Mouse (Mus musculus) stomach, embryonic 14.5 days (tissue): ENCODE measurements around the gene Gp5. TPM values are rescaled to one million over a fixed set of nuclear protein-coding genes. Genes with fewer than 3 reads are reported as not detected.

Experiments used
- ATAC-seq: fragments of 200-750 bp; cut with Nextera tagmentation; 2 replicates; pipeline ENCODE4 v1.8.0; 2017; ENCODE audit warnings: low read depth, moderate TSS enrichment; ENCODE audit not compliant: insufficient number of reproducible peaks, insufficient read depth, low FRiP score
- H3K27ac ChIP-seq: fragments of 300-500 bp; sonication (generic); 2 replicates; pipeline ENCODE4 v1.5.1; 2014; ENCODE audit warnings: mild to moderate bottlenecking, low read length, moderate library complexity, mixed read lengths
- H3K27me3 ChIP-seq: fragments of 300-500 bp; sonication (generic); 2 replicates; pipeline ENCODE4 v1.6.1; 2014; ENCODE audit warnings: low read length, control low read depth, mixed read lengths; ENCODE audit not compliant: control insufficient read depth, insufficient read depth
- H3K36me3 ChIP-seq: fragments of 300-500 bp; sonication (generic); 2 replicates; pipeline ENCODE4 v1.6.1; 2014; ENCODE audit warnings: mild to moderate bottlenecking, control low read depth, low read length, moderate library complexity, mixed read lengths; ENCODE audit not compliant: control insufficient read depth, insufficient read depth
- H3K4me1 ChIP-seq: fragments of 300-500 bp; sonication (generic); 2 replicates; pipeline ENCODE4 v1.6.1; 2014; ENCODE audit warnings: low read length, control low read depth, mixed read lengths; ENCODE audit not compliant: control insufficient read depth, insufficient read depth
- H3K4me2 ChIP-seq: fragments of 300-500 bp; sonication (generic); replicated peaks from 2 replicates; pipeline ENCODE4 v1.6.1; 2014; ENCODE audit warnings: low read depth, low read length, control low read depth
- H3K4me3 ChIP-seq: fragments of 300-500 bp; sonication (generic); 2 replicates; pipeline ENCODE4 v1.5.1; 2014; ENCODE audit warnings: low read depth, low read length, control low read depth
- H3K9ac ChIP-seq: fragments of 300-500 bp; sonication (generic); replicated peaks from 2 replicates; pipeline ENCODE4 v1.6.1; 2014; ENCODE audit warnings: low read depth, mild to moderate bottlenecking, control low read depth, low read length, moderate library complexity, mixed read lengths
- H3K9me3 ChIP-seq: fragments of 300-500 bp; sonication (generic); 2 replicates; pipeline ENCODE4 v1.6.1; 2016; ENCODE audit warnings: low read depth, low read length, control low read depth; ENCODE audit not compliant: control insufficient read depth
- WGBS: fragments of 180-500 bp; shearing (Covaris S2); extraction: QIAGEN DNeasy Blood & Tissue Kit; methylation state at CpG from one replicate; pipeline ENCODE4 v1.1.7; 2014; 5-methylcytosine and 5-hydroxymethylcytosine counted together
- polyA plus RNA-seq: library from polyadenylated mRNA; unstranded; fragments of >200 nt; fragmentation: Nextera tagmentation; extraction: Ambion mirVana; gene quantifications from 2 replicates; pipeline ENCODE4 v1.2.1, GENCODE M21; 2014

Gp5 gene
- polyA plus RNA-seq, 1 experiment from 2014 or later = 0.65 TPM

DNA sequence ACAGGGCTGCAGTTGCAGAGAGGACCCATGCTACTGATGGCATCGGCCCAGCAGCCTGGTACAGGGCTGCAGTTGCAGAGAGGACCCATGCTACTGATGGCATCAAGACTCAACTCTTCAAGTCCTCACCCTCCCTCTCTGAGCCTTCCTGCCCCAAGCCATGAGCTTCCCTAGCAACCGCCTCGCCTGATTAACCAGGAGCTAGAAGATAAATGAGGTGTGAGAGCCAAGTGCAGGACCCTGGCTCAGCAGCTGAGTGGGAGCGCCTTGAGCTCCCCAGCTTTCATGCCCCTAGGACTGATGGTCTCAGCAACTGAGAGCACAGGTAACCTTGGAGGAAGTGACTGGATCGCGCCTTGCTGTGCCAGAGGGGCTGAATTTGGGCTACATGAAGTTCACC is 20.1 kb downstream of the Gp5 start:
- no peak for ATAC-seq
- 67% methylated on average over 6 of the region's 6 CpGs for WGBS
- Histone ChIP-seq H3K4me1 (no peaks in the 10 kb centered on the region), H3K4me3 (no peak overlapping the region), H3K4me2 (no peak overlapping the region), H3K27me3 (no peaks in the 10 kb centered on the region), H3K36me3 (no peaks in the 10 kb centered on the region), H3K27ac (no peak overlapping the region), H3K9me3 (no peaks in the 10 kb centered on the region), H3K9ac (no peak overlapping the region)

DNA sequence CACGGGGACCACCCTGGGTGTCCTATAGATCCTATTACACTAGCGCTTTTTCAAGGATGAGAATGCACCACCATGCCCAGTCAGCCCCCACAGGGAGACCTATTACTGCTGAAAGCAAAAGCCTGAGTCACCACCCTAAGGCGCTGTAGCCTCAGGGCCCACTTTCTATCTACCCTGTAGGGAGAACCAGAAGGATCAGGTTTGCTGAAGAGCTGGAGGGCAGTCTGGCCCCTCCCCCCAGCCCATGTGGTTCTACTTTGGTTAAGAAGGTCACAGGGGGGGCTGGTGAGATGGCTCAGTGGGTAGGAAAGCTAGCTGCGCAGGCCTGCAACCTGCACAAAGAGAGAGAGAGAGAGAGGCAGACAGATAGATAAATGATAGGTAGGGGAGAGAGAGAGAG is 24.9 kb downstream of the Gp5 start:
- Histone ChIP-seq H3K27me3 (peaks cover 7% of the 10 kb centered on the region; the same call in 1 of the 2 replicates), H3K36me3 (no peaks in the 10 kb centered on the region), H3K27ac (no peak overlapping the region), H3K4me3 (no peak overlapping the region), H3K4me1 (peaks cover 9% of the 10 kb centered on the region; the same call in 1 of the 2 replicates), H3K9me3 (no peaks in the 10 kb centered on the region), H3K9ac (no peak overlapping the region), H3K4me2 (no peak overlapping the region)
- WGBS = 67% methylated on average over 4 of the region's 4 CpGs
- ATAC-seq = no peak

DNA sequence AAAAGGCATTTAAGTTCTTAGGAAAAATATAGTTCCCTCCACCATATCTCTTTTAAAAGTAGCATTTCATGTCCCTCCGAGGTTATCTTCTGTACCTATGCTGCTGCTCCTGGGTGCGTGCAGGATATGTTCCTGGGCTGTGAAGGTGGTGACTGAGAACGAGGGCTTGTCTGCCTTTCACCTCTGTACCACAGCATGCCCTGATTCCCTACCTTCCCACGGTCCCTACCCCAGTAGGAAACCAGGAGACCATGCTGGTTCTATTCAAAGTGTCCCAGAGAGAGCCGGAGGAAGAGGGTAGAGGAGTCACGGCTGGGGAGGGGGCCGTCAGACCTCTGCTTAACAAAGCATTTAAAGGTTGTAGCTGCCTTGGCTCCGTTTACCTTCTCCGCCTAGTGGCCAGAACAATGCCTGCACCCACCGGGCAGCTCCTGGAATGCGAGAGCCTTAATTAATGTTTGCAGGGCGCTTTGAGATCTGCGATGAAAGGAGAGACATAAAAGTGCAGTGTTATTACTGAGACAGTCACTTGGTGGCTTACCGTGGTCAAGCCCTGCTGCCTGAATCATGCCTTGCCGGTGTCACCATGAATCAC is 26.7 kb downstream of the Gp5 start:
- no peak for ATAC-seq
- Histone ChIP-seq H3K36me3 (no peaks in the 10 kb centered on the region), H3K4me1 (peaks cover 9% of the 10 kb centered on the region; the same call in 1 of the 2 replicates), H3K4me3 (0 out of 2 replicates have a peak overlapping the region, but pooled peaks have one; percentile 2), H3K9ac (no peak overlapping the region), H3K9me3 (no peaks in the 10 kb centered on the region), H3K4me2 (peak overlapping the region; percentile 51), H3K27me3 (peaks cover 7% of the 10 kb centered on the region; the same call in 1 of the 2 replicates), H3K27ac (no peak overlapping the region)
- WGBS = 2% methylated on average over 15 of the region's 15 CpGs

DNA sequence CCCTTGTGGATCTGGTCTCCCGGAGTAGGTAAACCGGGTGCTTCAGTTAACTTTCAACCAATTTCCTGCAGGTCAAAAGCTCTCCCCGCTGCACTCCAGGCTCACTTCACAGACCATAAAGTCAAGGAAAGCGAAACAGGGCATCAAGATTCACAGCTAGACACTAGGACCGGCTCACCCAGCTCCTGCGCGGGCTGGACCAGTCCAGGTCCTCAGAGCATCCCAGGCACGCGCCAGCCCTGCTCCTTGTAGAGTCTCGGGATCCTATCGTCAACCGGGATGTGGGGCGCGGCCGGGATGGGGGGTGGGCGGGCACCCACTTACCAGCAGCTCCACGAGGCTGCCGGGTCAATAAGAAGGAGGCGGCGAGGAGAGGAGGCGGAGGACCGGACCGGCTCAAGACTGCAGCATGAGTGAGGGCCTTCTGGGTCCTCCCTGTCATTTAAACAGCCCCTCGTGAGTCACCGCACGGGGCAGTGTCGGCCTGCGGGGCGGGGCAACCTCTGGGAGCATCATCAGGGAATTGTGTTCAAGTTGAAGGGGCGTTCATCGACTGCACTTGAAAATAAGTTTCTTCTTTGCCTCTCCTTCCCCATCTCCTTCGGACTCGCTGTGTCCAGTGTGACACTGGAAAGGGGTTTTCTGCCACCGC is 27.6 kb downstream of the Gp5 start, which contains the start of gene Lrrc15:
TSS of gene Lrrc15 (minus strand) at position 413 of the 652 bp plus-strand sequence.
- Histone ChIP-seq H3K4me3 (peak within 1 kb of the TSS; percentile 16; the same call in 1 of the 2 replicates), H3K9me3 (no peaks in the 10 kb centered on the region), H3K36me3 (no peaks in the 10 kb centered on the region), H3K9ac (no peak within 1 kb of the TSS), H3K4me1 (peaks cover 9% of the 10 kb centered on the region; the same call in 1 of the 2 replicates), H3K4me2 (peak within 1 kb of the TSS; percentile 51), H3K27ac (no peak within 1 kb of the TSS), H3K27me3 (peaks cover 7% of the 10 kb centered on the region; the same call in 1 of the 2 replicates)
- 9% methylated on average over 34 of the region's 34 CpGs for WGBS
- no peak; the same call in 1 of the 2 replicates for ATAC-seq

DNA sequence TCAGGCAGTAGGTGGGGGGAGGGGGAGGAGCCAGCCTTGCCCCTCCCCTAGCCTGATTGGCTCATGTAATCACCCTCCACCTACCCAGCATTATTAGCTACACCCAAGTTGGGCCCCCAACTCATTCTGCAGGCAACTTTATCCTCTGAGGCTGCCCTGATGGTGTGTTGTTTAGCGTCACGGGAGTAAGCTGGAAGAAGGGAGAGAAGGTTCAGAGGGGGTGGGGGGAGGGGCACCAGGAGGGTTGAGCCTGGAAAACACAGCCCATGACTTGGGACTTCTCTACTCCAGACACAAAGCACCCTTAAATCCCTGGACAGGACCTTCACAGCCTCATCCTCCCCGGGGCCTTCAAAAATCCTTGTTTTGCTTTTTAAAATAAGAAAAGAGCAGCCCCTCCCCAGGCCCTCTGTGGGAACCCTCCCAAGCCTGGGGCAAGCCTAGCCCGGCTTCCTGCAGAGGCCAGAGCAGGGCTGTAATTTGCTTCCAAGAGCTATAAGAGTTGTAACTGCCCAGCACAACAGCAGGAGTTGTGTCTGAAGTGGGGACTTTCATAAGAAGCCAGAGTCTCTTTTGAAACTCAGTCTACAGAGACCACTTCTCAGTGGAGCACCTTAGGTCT is 29.8 kb downstream of the Gp5 start:
- WGBS = 15% methylated on average over 4 of the region's 4 CpGs
- Histone ChIP-seq H3K4me1 (peaks cover 9% of the 10 kb centered on the region; the same call in 1 of the 2 replicates), H3K9me3 (no peaks in the 10 kb centered on the region), H3K27me3 (peaks cover 7% of the 10 kb centered on the region; the same call in 1 of the 2 replicates), H3K9ac (no peak overlapping the region), H3K27ac (no peak overlapping the region), H3K4me3 (no peak overlapping the region), H3K4me2 (no peak overlapping the region), H3K36me3 (no peaks in the 10 kb centered on the region)
- ATAC-seq = no peak

DNA sequence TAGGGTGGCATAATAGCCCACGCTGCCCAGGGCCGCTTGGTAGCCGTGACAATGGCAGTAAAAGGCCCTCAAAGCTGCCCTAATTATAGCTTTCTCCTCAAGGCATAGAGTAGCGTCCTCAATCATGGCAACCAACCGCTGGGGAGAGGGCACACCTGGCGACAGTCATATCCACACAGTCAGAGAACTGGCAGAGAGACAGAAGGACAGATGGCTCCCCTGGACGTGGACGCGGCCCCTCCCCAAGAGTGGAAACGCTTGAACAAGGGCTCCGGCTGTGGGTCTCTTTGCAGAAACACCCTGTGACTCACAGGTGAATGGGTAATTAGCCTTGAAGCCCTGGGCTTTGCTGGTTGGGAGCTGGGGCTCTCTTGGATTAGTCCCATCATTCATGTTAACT is 32.2 kb downstream of the Gp5 start:
- Histone ChIP-seq H3K9me3 (no peaks in the 10 kb centered on the region), H3K27me3 (peaks cover 7% of the 10 kb centered on the region; the same call in 1 of the 2 replicates), H3K4me2 (no peak overlapping the region), H3K36me3 (no peaks in the 10 kb centered on the region), H3K27ac (no peak overlapping the region), H3K9ac (no peak overlapping the region), H3K4me1 (peaks cover 9% of the 10 kb centered on the region; the same call in 1 of the 2 replicates), H3K4me3 (no peak overlapping the region)
- no peak for ATAC-seq
- WGBS = 77% methylated on average over 11 of the region's 11 CpGs

DNA sequence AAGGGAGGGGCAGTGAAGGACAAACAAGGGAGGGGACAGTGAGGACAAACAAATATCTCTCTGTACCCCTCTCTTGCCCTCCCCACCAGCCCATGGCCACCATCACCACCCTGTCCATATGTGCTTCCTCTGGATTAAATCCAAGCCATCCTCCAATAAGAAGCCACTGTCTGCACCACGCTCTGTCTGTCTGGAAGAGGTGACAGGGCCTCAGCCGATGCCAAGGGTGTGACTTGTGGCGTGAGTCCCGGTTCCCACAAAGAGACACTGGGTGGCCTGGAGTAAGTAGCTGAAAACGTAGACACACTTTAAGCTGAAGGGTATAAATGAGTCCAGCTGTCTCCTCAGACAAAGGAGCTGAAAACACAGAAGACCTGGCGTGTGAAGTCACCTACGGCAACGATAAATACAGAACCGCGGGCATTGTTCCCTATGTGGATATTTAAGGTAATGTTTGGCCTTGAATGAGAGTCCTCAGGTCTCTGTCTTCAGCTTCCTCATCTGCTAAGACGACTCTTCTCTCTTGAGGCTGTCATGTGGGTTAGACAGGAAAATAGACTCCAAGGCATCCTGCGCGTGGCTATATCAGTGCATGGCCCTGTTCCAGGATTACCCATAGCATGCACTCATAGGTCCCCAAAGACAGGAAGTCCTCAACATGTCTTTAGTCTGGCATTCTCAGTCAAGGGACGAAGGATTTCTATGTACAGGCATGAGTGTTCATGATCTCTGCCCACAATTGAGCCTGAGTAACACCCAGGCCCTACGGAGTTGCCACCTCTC is 34.8 kb downstream of the Gp5 start:
- no peak overlapping the region for H3K4me3 ChIP-seq
- no peaks in the 10 kb centered on the region for H3K27me3 ChIP-seq
- no peak for ATAC-seq
- H3K27ac ChIP-seq = no peak overlapping the region
- 72% methylated on average over 15 of the region's 15 CpGs for WGBS
- peaks cover 10% of the 10 kb centered on the region; the same call in 1 of the 2 replicates for H3K4me1 ChIP-seq
- no peaks in the 10 kb centered on the region for H3K36me3 ChIP-seq
- no peak overlapping the region for H3K4me2 ChIP-seq
- H3K9ac ChIP-seq = no peak overlapping the region
- no peaks in the 10 kb centered on the region for H3K9me3 ChIP-seq

DNA sequence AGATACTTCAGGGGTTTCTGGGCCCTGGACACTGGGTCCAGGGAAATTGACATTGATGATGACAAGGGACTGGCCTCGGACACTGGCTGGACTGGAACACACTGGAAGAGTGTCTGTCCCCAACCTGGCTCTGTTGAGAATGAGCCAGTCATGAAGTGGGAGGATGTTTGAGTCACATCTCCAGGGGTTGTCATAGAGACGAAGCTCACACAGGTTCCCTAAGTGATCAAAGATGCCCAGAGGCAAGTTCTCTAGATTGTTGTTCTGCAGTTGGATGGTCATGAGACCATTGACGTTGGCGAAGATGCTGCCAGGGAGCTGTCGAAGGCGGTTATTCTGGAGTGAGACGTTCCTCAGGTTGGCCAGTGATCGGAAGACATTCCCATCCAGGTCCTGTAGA is 37.5 kb downstream of the Gp5 start:
- Histone ChIP-seq H3K27me3 (no peaks in the 10 kb centered on the region), H3K36me3 (no peaks in the 10 kb centered on the region), H3K9me3 (no peaks in the 10 kb centered on the region), H3K9ac (no peak overlapping the region), H3K4me1 (peaks cover 10% of the 10 kb centered on the region; the same call in 1 of the 2 replicates), H3K4me3 (no peak overlapping the region), H3K27ac (no peak overlapping the region), H3K4me2 (no peak overlapping the region)
- 93% methylated on average over 8 of the region's 8 CpGs for WGBS
- ATAC-seq = no peak
